Mouse (Mus musculus) C2C12 (cell line): ENCODE data around the gene C130026I21Rik.
"Not testable (repeated sequence)": the region's sequence is repeated elsewhere in the genome, so short reads cannot be mapped to it uniquely, and the experiment has no call there.

Source experiments
- CEBPB ChIP-seq: IDR thresholded peaks from one replicate; pipeline ENCODE4 v1.6.1; 2011; ENCODE audit warnings: low read depth, mild to moderate bottlenecking, control low read depth, moderate library complexity
- CTCF ChIP-seq: IDR thresholded peaks from one replicate; pipeline ENCODE4 v1.5.1; 2011; ENCODE audit not compliant: control insufficient read depth, insufficient read depth, insufficient read length
- FOSL1 ChIP-seq: IDR thresholded peaks from one replicate; pipeline ENCODE4 v1.8.0; 2011; ENCODE audit warnings: mild to moderate bottlenecking, low read length; ENCODE audit not compliant: poor library complexity, insufficient read depth, severe bottlenecking
- MAX ChIP-seq: IDR thresholded peaks from one replicate; pipeline ENCODE4 v1.6.1; 2011; ENCODE audit warnings: mild to moderate bottlenecking, control low read depth
- MYOG ChIP-seq: IDR thresholded peaks from one replicate; pipeline ENCODE4 v1.6.1; 2011; ENCODE audit not compliant: control insufficient read depth, insufficient read length; ENCODE audit errors: extremely low read depth
- USF1 ChIP-seq: IDR thresholded peaks from one replicate; pipeline ENCODE4 v1.6.1; 2011; ENCODE audit warnings: low read depth, mild to moderate bottlenecking, control low read depth, moderate library complexity

GRCm38 (mm10) chr1:85118341-85118740 lies 152.0 kb downstream of the C130026I21Rik start:
- TF ChIP-seq MYOG, CTCF, FOSL1, CEBPB, USF1, MAX: not testable (repeated sequence)
